Mouse (Mus musculus) granulocyte monocyte progenitor cell, adult 5-6 weeks (primary cell): Measurements from ENCODE around the gene Slc5a11. TPM values are rescaled to one million over a fixed set of nuclear protein-coding genes. Genes with fewer than 3 reads are reported as not detected.

Experiments
- ATAC-seq: replicated peaks from 2 replicates; pipeline ENCODE4 v1.8.0; 2016; ENCODE audit warnings: mild to moderate bottlenecking, moderate TSS enrichment, inconsistent platforms; ENCODE audit not compliant: poor library complexity, severe bottlenecking
- total RNA-seq, 2 experiments: library from RNA; stranded (forward) in 1 of 2; stranded (reverse) in 1 of 2; fragments of 200-712, 200-1000 nt in 1 of 2; fragments of >200 nt in 1 of 2; fragmentation: Nextera tagmentation in 1 of 2; gene quantifications; 2 replicates each; pipeline ENCODE4 v1.2.3; 2014 to 2017

Slc5a11 gene
- total RNA-seq, 2 experiments from 2014 or later: 1.0 to 3.4 TPM

DNA sequence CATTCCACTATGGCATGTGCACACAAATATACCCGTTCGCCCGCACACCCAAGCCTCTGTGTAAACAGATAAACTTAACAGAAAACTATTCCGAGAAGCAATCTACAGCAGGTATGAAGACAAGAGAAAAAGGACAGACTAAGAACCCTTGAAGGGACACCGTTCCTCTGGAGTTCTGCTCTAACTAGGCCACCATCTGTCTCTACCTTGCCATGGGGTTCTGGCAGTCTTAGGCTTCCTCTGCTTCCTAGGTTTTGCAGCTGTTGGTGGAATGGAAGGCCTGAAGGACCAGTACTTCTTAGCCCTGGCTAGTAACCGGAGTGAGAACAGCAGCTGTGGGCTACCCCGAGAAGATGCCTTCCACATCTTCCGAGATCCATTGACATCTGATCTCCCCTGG lies 43.5 kb downstream of the Slc5a11 start:
- no peak for ATAC-seq

DNA sequence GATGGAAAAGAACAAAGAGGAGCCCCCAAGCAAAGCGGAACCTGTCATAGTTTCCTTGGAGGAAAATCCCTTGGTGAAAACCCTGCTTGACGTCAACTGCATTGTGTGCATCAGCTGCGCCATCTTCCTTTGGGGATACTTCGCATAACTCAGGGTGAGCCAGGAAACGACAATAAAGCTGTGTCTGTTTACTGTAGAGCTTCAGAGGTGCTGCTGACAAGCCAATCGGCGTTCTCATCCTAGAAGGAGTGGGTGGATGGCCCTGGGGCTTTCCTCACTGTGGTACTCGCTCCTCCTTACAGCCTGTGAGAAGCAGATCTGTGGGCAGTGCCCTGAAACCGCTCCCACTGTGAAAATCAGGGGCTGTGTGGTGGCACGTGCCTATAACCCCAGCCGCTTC lies 58.5 kb downstream of the Slc5a11 start:
- no peak for ATAC-seq

DNA sequence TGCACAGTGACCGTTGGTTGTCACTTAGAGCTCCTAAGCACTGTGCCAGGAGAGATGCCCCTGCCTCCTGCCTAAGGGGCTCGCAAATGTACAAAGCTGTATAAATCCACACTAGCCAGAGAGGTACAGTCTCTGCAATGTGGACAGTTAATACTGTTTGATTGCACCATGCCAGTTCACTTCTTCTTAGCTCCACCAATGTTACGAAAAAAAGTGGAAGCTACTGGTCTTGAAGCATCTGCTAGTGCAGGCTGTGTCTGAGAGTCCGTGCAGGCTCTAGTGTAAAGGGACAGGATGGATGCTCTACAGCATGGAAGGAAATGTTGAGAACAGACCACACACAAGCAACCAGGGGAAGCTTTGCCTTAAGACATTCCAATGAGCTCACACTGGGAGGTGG lies 62.0 kb downstream of the Slc5a11 start:
- ATAC-seq: peak; percentile 70

DNA sequence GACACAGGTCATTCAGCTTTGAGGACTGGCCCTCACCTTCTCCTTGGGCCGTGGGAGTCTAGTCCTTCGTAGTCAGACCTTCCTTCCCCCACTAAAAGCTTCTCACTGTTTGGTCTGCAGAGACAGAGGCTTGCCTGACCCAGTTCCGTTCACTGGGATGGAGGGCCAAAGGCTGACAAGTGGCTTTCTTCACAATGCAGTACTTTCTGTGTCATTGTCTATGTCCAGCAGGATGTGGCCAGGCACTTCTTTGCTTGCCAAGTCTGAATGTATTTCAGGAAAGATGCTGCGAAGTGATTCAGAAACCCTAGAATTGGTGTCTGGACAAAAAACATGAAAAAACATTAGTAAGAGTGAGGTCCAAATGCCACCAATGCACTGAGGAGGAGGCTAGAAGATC lies 65.2 kb downstream of the Slc5a11 start:
- ATAC-seq: no peak

DNA sequence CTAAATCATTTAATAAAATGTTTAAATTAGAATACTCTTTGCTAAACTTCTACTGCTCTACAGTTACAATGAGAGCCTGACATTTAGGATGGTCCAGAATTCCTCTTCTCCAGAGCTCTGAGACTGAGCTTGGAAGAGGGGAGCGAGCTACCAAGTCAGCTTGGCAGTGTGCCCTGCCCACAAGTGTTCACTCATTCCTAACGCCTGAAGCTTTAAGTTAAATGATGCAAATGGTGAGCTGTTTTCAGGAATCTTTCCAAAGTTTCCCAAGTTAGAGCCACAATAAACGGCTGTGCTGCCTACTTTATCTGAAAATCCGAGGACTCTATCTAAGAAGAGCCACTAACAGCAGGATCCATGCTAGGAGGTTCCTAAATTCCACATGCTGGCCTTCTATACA lies 69.2 kb downstream of the Slc5a11 start:
- no peak for ATAC-seq

DNA sequence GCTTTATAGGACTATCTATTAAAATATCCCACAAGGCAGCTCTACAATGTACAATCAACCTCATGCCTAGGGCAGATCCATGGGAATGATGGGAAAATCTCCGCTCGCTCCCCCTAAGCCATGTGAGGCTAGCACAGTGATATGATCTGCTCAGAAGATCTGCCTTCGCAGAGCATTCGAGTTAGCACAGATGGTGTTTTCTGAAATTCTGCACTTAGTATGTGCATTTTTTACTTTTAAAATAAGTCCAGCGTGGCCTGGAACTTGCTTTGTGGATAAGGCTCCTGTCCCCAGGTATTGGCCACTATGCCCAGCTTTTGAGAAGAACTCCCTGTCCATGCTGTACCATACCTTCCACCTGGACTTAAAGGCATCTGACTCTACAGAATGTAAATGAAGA lies 71.3 kb downstream of the Slc5a11 start:
- ATAC-seq: no peak

DNA sequence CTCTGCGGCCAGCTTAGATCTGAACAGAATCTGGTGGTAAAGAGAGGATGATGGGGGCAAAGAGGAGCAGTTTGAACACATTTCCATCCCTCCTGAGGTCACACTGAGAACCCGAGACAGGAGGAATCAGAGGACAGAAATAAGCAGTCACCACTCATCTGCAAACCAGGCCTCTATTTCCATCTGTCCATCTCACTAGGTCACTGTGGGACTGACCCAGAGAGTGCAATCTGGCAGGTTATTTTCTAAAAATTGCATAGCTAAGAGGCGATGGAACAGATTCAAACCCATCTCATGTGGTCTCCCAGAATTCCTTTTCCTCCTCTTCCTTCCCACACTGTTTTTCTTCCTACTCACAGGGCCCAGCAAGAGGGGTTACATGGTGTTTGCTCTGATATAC lies 73.3 kb downstream of the Slc5a11 start:
- ATAC-seq: no peak

DNA sequence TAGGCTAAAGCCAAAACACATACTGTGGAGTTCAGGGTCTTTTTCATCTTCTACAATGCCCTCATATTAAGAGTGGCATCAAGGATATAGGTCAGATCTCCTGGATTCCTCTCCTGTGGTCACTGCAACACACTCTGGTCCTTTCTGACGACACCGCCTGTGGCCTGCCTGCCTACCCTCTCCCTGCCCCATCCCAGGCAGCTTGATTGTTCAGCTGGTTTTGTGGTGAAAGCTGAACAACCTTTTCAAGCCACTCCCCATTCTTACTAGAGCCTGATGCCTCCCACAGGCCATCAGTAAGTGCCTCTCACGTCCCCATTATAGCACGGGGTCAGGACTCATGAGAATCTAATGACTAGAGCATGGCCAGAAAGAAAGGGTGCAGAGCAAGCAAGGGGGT lies 74.6 kb downstream of the Slc5a11 start:
- no peak for ATAC-seq

DNA sequence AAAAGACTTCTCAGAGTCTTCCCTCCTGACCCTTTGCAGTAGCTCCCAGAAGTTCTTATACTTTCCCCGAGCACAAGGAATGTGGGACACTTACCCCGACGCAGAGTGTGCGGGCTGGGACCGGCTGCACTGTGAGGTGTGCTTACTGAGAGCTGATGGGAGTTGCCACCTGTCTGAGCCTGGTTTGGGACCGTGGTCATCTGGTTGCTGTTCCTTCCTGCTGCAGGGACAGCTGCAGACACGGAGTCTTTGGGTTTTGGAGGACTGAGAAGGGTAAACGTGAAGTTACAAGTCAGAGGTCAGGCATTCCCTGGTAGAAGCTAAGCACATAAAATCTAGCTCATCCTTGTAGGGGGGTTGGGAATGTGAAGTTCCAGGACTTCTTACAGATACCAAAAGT lies 77.4 kb downstream of the Slc5a11 start:
- ATAC-seq: no peak

DNA sequence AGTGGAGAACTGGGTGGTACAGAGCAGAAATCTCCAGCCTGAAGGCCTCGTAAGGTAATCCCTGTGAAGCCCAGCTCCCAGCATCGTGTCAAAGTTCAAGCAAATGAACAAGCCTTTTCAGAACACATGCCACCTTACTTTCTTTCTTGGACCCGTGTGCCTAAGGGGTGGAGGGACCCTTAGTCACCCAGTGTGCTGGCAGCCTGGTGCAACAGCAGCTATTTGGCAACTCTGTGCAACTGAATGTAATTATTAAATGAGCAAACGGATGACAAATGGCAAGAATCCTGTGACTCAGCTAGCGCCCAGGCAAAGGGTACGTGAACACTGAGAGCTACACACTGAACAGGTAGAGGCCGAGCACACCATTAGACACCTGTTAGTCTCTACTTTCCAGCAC lies 79.3 kb downstream of the Slc5a11 start:
- ATAC-seq: peak; percentile 6; the same call in 1 of the 2 replicates

DNA sequence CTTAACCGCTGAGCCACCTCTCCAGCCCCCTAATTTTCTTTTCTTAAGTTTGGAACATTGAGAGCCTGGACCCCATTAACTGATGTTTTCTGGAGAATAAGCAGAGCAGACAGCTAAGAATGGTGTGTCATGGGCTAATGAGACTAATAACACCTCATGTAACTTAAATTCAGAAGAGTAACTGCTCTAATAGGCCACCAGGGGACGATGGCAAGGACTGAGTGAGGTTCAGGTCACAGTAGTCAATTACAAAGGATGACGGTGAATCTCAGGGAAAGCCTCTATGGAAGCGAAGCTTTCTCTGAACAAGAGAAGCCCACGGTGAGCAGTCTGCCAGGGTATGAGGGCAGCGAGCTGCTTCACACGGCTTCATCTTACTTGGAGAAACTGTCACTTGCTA lies 80.8 kb downstream of the Slc5a11 start:
- ATAC-seq: 0 out of 2 replicates have a peak, but pooled peaks have one; percentile 6

DNA sequence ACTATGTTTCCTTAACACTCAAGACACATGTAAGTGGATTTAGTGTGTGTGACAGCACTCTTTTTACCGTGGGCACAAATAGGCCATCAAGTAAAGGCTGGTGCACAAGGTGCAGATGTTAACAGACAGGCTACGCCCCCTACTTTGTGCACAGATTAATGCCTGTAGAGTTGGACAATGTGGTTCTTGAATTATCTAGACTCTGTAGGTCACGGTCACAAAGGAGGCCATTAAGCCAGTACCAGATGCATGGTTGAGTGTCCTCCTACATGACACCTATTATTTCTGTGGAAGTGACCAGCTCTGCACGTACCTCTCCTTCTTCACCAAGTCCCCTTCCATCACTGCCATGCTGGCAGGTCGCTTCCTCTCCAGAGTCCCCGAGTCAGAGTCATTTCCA lies 81.5 kb downstream of the Slc5a11 start:
- ATAC-seq: no peak

DNA sequence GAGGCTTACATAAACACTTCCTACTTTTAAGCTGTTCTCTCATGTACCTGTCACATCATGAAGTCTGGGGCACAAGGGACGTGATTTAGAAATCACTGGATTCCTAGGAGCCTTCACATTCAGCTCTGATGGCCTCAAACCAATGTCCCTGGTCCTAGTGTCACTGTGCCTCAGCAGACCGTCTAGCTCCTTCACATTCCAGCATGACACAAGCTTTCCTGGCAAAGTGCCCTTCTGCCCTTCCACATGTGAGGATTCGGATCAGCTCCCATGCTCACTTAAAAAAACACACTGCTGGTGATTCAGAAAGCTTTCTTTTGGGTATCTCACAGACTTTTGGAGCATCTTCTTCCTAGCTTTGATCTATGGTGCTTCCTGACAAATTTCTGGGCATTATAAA lies 83.6 kb downstream of the Slc5a11 start:
- ATAC-seq: no peak

DNA sequence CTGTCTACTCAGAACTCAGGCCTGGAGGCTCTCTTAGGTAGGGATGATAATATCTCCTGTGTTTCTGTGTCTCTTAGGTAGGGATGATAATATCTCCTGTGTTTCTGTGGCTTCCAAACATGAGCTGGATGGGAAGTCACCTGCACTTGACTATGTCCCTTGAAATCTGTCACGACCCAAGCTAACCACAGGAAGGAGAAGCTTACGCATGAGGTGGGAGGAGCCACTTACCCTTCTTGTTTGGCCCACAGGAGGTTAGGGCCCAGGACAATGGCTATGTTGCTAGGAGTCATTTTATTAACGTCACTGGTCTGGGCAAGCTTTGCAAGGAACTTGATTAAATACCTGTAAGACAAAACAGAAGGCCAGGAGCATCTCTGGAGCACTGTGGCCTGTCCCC lies 85.7 kb downstream of the Slc5a11 start:
- ATAC-seq: 0 out of 2 replicates have a peak, but pooled peaks have one; percentile 40

DNA sequence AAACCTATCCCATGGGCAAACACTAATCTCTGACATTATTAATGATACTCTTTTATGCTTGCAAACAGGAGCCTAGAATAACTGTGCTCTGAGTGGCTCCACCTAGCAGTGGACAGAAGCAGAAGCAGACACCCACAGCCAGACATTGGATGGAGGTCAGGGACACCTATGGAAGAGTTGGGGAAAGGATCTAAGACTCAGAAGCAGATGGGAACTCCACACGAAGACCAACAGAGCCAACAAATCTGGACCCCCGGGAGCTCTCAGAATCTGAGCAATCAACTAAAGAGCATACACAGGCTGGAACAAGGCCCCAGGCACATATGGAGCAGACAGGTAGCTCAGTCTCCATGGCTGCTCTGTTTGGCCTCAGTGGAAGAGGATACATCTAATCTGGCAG lies 90.8 kb downstream of the Slc5a11 start:
- no peak for ATAC-seq

DNA sequence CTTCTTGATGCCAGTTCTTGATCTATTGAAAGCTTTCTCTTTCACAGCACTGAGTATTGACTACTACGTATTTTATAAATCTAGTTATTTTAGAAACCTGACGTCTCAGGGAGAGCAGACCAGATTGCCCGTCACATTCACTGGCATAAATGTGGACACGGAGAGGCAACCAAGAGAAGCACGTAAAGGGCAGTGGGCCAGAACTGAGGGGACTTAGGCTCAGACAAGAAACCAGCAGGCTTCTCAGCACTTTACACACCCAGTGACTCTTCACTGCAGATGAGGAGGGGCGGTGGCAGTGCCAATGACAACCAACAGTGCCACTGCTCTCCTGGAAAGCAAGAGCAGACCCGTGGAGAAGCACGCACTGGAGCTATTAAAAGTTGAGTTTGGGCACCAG lies 92.7 kb downstream of the Slc5a11 start:
- no peak for ATAC-seq

DNA sequence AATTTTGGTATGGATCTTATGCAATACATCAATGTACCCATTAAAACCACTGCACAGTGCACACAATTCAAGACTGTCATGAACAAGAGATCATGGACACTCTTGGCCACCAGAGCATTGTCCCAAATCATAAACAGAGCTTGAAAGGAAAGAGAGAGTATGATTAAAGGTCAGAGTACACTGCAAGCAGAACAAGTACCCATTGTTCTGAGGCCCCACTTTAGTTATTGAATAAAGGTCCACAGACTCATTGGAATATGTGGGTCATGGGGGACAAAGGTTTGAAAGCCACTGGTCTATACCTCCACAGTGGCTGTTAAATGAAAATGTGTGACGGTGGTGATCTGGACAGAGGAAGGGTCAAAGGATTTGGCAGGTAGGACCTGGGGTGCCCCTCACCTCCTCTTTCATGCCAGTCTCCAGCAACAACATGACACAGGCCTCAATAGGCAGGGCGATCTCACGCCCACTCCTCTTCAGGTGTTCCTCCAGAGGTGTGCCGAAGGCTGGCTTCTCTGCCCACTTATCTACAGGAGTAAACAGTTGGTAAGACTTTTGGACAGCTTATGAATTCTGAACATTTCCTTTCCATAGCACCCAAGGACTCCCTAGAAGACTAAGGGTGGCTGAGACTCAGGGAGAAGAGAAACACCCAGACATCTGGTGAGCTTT lies 93.4 kb downstream of the Slc5a11 start:
- ATAC-seq: no peak

DNA sequence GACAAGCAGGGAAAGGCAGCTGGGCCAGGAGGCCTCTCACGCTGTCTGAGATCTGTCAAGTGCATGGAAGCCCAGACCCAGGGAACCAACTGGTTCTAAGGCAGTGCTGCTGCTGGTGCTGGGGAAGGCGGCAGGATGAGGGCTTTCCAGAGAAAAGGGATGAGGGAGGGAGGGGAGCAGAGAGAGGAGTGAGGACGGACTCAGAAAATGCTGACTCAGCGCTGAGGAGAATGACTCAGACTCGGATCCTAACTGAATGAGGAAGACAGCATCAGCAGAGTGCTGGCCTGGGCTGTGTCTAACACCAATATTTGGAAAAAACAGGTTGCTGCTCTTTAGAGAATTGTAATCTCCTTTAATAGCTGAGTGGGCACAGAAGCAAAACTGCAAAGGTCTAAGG lies 97.3 kb downstream of the Slc5a11 start:
- no peak for ATAC-seq

DNA sequence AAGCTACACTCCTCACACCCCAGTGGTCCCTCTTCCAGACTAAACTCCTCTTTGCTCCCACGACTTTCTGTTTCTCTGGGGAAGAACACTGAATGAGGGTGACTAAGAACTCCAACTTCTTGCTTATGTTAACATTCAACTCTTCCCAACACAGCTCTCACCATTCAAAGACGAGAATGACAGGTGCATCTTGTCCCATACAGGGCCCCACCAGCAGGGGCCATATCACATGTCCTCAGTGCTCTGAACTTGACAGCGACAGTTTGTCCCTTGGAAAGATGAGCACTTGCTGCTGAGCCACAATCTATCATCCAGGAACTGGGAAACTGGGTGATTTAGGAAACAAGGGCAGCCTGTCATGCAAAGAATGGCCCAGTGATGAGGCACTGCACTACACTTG lies 98.2 kb downstream of the Slc5a11 start:
- no peak for ATAC-seq

DNA sequence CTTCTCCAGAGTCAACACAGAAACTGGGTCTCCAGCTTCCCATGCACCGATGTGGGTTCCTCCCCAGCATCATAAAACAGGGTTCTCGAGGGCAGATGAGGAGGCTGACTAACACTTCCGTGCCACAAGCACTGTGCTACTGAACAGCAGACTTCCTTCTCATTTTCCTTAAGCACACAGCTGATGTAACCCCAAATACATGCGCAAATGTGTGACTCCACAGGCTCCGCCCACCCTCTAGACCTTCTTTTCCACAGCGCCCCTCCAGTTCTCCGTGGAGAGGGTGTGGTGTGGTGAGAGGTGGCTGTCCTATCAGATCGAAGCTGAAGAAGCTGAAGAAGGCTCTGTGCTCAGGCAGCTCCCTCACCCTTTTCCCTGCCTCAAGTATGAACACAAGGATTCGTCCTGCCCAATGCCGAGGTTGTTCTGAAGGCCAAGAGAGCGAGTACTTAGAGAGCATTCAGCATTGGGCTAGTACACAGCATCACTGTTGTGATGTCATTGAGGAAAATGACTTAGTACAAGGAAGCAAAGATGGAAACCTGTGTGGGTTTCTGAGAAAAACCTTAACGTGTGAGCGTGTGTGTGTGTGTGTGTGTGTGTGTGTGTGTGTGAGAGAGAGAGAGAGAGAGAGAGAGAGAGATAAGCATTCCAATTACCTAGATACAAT lies 108.0 kb downstream of the Slc5a11 start:
- peak; percentile 93 for ATAC-seq
